Mouse (Mus musculus) heart, embryonic 16.5 days (tissue): ENCODE results near the gene Hmgn1. TPM values are rescaled to one million over a fixed set of nuclear protein-coding genes. Genes with fewer than 3 reads are reported as not detected.

Experiments
- ATAC-seq: fragments of 200-750 bp; cut with Nextera tagmentation; replicated peaks from 2 replicates; pipeline ENCODE4 v1.8.0; 2017; ENCODE audit warnings: moderate number of reproducible peaks; ENCODE audit not compliant: insufficient read depth, low FRiP score; ENCODE audit errors: extremely low read depth
- H3K27ac ChIP-seq: fragments of 300-500 bp; sonication (generic); 2 replicates; pipeline ENCODE4 v1.5.1; 2014; ENCODE audit warnings: mild to moderate bottlenecking, low read length, control low read depth, moderate library complexity
- H3K27me3 ChIP-seq: fragments of 300-500 bp; sonication (generic); 2 replicates; pipeline ENCODE4 v1.6.1; 2014; ENCODE audit warnings: low read length, mixed read lengths; ENCODE audit not compliant: control insufficient read depth, insufficient read depth
- H3K36me3 ChIP-seq: fragments of 300-500 bp; sonication (generic); 2 replicates; pipeline ENCODE4 v1.6.1; 2014; ENCODE audit not compliant: control insufficient read depth, insufficient read depth
- H3K4me1 ChIP-seq: fragments of 300-500 bp; sonication (generic); 2 replicates; pipeline ENCODE4 v1.6.1; 2014; ENCODE audit warnings: low read length, mixed read lengths; ENCODE audit not compliant: control insufficient read depth, insufficient read depth
- H3K4me2 ChIP-seq: fragments of 300-500 bp; sonication (generic); 2 replicates; pipeline ENCODE4 v1.6.1; 2014; ENCODE audit warnings: low read depth, mild to moderate bottlenecking, control low read depth, low read length
- H3K4me3 ChIP-seq: fragments of 300-500 bp; sonication (generic); 2 replicates; pipeline ENCODE4 v1.5.1; 2014; ENCODE audit warnings: mild to moderate bottlenecking, control low read depth, low read length
- H3K9ac ChIP-seq: fragments of 300-500 bp; sonication (generic); 2 replicates; pipeline ENCODE4 v1.6.1; 2014; ENCODE audit warnings: low read length, control low read depth
- H3K9me3 ChIP-seq: fragments of 300-500 bp; sonication (generic); replicated peaks from 2 replicates; pipeline ENCODE4 v1.6.1; 2016; ENCODE audit warnings: low read length; ENCODE audit not compliant: control insufficient read depth
- WGBS: fragments of 180-500 bp; shearing (Covaris S2); extraction: QIAGEN DNeasy Blood & Tissue Kit; methylation state at CpG from one replicate; pipeline ENCODE4 v1.1.7; 2014; 5-methylcytosine and 5-hydroxymethylcytosine counted together
- polyA plus RNA-seq: library from polyadenylated mRNA; unstranded; fragments of >200 nt; fragmentation: Nextera tagmentation; extraction: Ambion mirVana; gene quantifications from 2 replicates; pipeline ENCODE4 v1.2.1, GENCODE M21; 2015

Hmgn1 gene
- polyA plus RNA-seq: 250 and 264 TPM in 2 replicates

GRCm38 (mm10) chr16:96127657-96128344 is at the start of gene Hmgn1:
TSS of gene Hmgn1 (minus strand) at chr16:96127729.
- Histone ChIP-seq H3K27me3 (no peaks in the 10 kb centered on the region), H3K9ac (peak within 1 kb of the TSS; percentile 98), H3K27ac (peak within 1 kb of the TSS; percentile 98), H3K36me3 (peaks cover 30% of the 10 kb centered on the region), H3K9me3 (no peaks in the 10 kb centered on the region), H3K4me3 (peak within 1 kb of the TSS; percentile 83), H3K4me2 (peak within 1 kb of the TSS; percentile 77), H3K4me1 (peaks cover 23% of the 10 kb centered on the region)
- under 1% methylated on average over 58 of the region's 72 CpGs for WGBS
- ATAC-seq: peak; percentile 97

- Histone ChIP-seq H3K9ac (no peak overlapping the region), H3K4me2 (no peak overlapping the region), H3K27ac (no peak overlapping the region), H3K4me1 (peaks cover 3% of the 10 kb centered on the region; the same call in 1 of the 2 replicates), H3K9me3 (peaks cover 8% of the 10 kb centered on the region), H3K36me3 (no peaks in the 10 kb centered on the region), H3K27me3 (no peaks in the 10 kb centered on the region), H3K4me3 (no peak overlapping the region)
- 30% methylated on average over 2 of the region's 2 CpGs for WGBS
- ATAC-seq: no peak; the same call in 1 of the 2 replicates
Observed at GRCm38 (mm10) chr16:96175399-96175798, 47.9 kb upstream of the Hmgn1 start.

GRCm38 (mm10) chr16:96173648-96174047 is 46.1 kb upstream of the Hmgn1 start:
- no peak for ATAC-seq
- no peaks in the 10 kb centered on the region for H3K36me3 ChIP-seq
- 66% methylated on average over 8 of the region's 8 CpGs for WGBS
- peaks cover 3% of the 10 kb centered on the region; the same call in 1 of the 2 replicates for H3K4me1 ChIP-seq
- no peak overlapping the region for H3K9ac ChIP-seq
- H3K4me2 ChIP-seq: no peak overlapping the region
- no peak overlapping the region for H3K4me3 ChIP-seq
- H3K27ac ChIP-seq: no peak overlapping the region
- peaks cover 1% of the 10 kb centered on the region; the same call in 1 of the 2 replicates for H3K9me3 ChIP-seq
- no peaks in the 10 kb centered on the region for H3K27me3 ChIP-seq

GRCm38 (mm10) chr16:96168837-96169236 is 41.3 kb upstream of the Hmgn1 start:
- H3K36me3 ChIP-seq: no peaks in the 10 kb centered on the region
- no peak overlapping the region for H3K4me2 ChIP-seq
- H3K27me3 ChIP-seq: no peaks in the 10 kb centered on the region
- H3K27ac ChIP-seq: no peak overlapping the region
- WGBS: 81% methylated on average over 4 of the region's 4 CpGs
- no peaks in the 10 kb centered on the region for H3K9me3 ChIP-seq
- H3K9ac ChIP-seq: no peak overlapping the region
- no peak overlapping the region for H3K4me3 ChIP-seq
- H3K4me1 ChIP-seq: 0 out of 2 replicates have a peak, but pooled peaks cover 3% of the 10 kb centered on the region
- no peak for ATAC-seq

DNA sequence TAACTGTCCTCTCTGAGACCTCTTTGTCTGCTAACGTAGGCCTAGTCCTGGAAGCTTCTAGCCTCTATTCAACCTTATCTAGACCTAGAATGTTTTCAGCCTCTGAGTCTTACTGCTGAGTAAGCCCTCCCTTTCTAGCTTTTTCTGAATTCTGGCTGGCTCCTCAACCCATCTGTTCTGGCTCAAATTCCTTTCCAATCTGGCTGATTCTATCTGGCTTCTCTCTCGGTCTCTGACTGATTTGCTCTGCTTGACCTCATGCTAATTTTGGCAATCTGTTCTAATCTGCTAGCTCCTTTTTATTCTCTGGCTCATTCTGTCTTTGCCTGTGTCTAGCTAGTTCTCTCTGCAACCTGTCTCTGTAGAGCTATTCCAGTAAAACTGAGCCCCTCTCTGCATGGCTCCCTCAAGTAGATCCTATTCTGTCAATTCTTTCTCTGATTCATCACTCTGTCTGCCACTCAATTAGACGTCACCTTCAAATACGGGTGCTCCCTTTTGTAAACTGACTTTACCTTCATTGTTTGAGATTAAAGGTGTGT is 38.3 kb upstream of the Hmgn1 start:
- H3K4me1 ChIP-seq: 0 out of 2 replicates have a peak, but pooled peaks cover 3% of the 10 kb centered on the region
- no peaks in the 10 kb centered on the region for H3K9me3 ChIP-seq
- no peak for ATAC-seq
- no peak overlapping the region for H3K4me2 ChIP-seq
- no peak overlapping the region for H3K4me3 ChIP-seq
- no peaks in the 10 kb centered on the region for H3K36me3 ChIP-seq
- H3K27ac ChIP-seq: no peak overlapping the region
- H3K9ac ChIP-seq: no peak overlapping the region
- WGBS: 61% methylated on average over 4 of the region's 4 CpGs
- H3K27me3 ChIP-seq: no peaks in the 10 kb centered on the region

- no peaks in the 10 kb centered on the region for H3K27me3 ChIP-seq
- 95% methylated on average over 4 of the region's 4 CpGs for WGBS
- no peak for ATAC-seq
- H3K4me3 ChIP-seq: no peak overlapping the region
- no peaks in the 10 kb centered on the region for H3K36me3 ChIP-seq
- H3K4me2 ChIP-seq: no peak overlapping the region
- H3K9me3 ChIP-seq: no peaks in the 10 kb centered on the region
- peaks cover 12% of the 10 kb centered on the region for H3K4me1 ChIP-seq
- H3K27ac ChIP-seq: no peak overlapping the region
- H3K9ac ChIP-seq: no peak overlapping the region
Observed at GRCm38 (mm10) chr16:96161336-96161735, 33.8 kb upstream of the Hmgn1 start.

DNA sequence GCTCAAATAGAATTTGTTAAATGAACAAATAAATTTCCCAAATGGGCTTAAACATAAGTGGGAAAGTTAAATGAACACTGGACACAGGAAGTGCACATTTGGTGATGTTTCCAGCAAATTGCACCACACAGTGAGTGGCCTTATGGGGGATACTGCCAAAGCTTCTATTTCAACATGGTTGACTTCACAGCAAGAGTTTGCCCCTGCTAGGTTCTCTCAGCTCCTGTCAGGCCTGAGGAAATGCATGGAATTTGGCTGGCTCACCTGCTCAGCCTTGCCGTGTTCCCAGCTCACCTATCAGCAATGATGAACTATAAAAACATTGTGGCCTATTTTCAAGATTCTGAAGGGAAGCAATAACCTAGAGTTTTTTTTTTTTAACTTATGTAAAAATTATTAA is 33.4 kb upstream of the Hmgn1 start:
- H3K27me3 ChIP-seq: no peaks in the 10 kb centered on the region
- WGBS: 74% methylated on average over 1 of the region's 1 CpGs
- peaks cover 12% of the 10 kb centered on the region for H3K4me1 ChIP-seq
- H3K9ac ChIP-seq: no peak overlapping the region
- H3K27ac ChIP-seq: no peak overlapping the region
- no peak overlapping the region for H3K4me2 ChIP-seq
- 0 out of 2 replicates have a peak, but pooled peaks cover 3% of the 10 kb centered on the region for H3K36me3 ChIP-seq
- no peaks in the 10 kb centered on the region for H3K9me3 ChIP-seq
- no peak for ATAC-seq
- no peak overlapping the region for H3K4me3 ChIP-seq

DNA sequence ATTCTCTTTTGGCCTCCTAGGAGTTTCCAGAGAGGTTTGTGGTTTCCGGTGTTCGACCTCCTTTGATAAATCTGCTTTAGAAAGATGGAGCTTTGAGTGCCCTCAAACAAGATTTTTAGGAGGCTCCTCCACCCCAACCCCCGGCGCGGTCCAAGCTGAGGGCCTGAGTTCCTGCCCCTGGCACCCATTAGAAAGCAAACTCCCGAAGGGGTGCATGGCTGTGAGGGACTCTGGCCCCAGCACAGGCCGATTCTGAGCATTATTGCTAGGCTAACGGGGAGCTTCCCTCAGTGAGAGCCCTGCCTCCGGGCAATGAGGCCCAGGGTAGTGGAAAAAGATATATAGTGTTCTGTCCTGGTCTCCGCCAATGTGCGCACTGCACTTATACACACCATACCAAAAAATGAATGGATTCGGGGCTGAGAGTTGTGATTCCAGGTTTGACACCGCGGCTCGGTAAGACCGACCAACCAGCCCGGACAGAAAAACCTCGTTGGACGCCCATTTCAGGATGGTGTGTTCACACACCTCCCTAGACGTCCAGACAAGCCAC is 32.3 kb upstream of the Hmgn1 start:
- H3K4me3 ChIP-seq: peak overlapping the region; percentile 49
- peak overlapping the region; percentile 76 for H3K9ac ChIP-seq
- peaks cover 10% of the 10 kb centered on the region for H3K4me1 ChIP-seq
- no peaks in the 10 kb centered on the region for H3K27me3 ChIP-seq
- 0 out of 2 replicates have a peak, but pooled peaks cover 6% of the 10 kb centered on the region for H3K36me3 ChIP-seq
- no peak for ATAC-seq
- 80% methylated on average over 20 of the region's 20 CpGs for WGBS
- H3K4me2 ChIP-seq: peak overlapping the region; percentile 67
- H3K27ac ChIP-seq: peak overlapping the region; percentile 59
- H3K9me3 ChIP-seq: no peaks in the 10 kb centered on the region
